Mouse (Mus musculus) bone marrow, adult 2 months (tissue): ENCODE results near the gene Hhipl1.

Source experiments
- CTCF ChIP-seq: fragments of 200-500 bp; IDR thresholded peaks from 2 replicates; pipeline ENCODE4 v1.5.1; 2011; ENCODE audit warnings: low read length, control low read depth; ENCODE audit not compliant: control insufficient read depth, insufficient read depth
- POLR2A ChIP-seq: fragments of 200-500 bp; IDR thresholded peaks from 2 replicates; pipeline ENCODE4 v1.6.1; 2011; ENCODE audit warnings: low read depth, mild to moderate bottlenecking, control low read depth, low read length, borderline replicate concordance; ENCODE audit not compliant: control insufficient read depth

DNA sequence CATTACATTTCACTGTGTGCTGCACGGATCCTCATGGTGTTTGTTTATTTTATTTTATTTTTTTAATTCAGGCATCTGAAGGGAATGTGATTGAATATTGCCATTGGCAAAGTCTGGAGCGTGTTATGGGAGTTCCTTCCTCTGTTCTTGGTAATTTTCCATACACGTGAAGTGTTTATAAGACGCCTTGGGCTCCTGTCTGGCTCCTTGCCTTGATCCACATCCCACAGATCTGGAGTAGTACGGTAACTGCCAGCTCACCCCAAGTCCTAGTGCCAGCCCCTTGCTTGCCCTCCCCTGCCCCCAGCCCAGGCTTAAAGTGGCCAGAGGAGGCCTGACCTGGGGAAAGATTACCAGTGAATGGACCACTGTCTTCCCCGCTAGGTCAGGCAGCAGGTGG lies 5.1 kb upstream of the Hhipl1 start:
- TF ChIP-seq CTCF, result no peak
- TF ChIP-seq POLR2A, result no peak
